Mouse (Mus musculus) myocyte (in vitro differentiated cells): ENCODE data around the gene Arhgef19.

ENCODE experiments used
- CEBPB ChIP-seq: IDR thresholded peaks from 2 replicates; pipeline ENCODE4 v1.6.1; 2011; ENCODE audit warnings: mild to moderate bottlenecking, moderate library complexity; ENCODE audit not compliant: poor library complexity, insufficient read depth, severe bottlenecking
- MAX ChIP-seq: IDR thresholded peaks from one replicate; pipeline ENCODE4 v1.6.1; 2011; ENCODE audit warnings: low read depth, mild to moderate bottlenecking, control low read depth
- MYOG ChIP-seq, 3 experiments: IDR thresholded peaks; one replicate each; pipeline ENCODE4 v1.6.1; 2011; ENCODE audit warnings: control low read depth in 2 of 3, low read depth in 2 of 3, mild to moderate bottlenecking in 2 of 3; ENCODE audit not compliant: insufficient read length in 2 of 3, control insufficient read depth in 1 of 3, insufficient read depth in 1 of 3
- POLR2A ChIP-seq: IDR thresholded peaks from one replicate; pipeline ENCODE4 v1.6.1; 2011; ENCODE audit warnings: low read depth, mild to moderate bottlenecking, control low read depth, moderate library complexity; ENCODE audit not compliant: insufficient read length
- TCF12 ChIP-seq: IDR thresholded peaks from one replicate; pipeline ENCODE4 v1.6.1; 2011; ENCODE audit warnings: mild to moderate bottlenecking, control low read depth; ENCODE audit not compliant: poor library complexity, insufficient read depth, severe bottlenecking
- TCF3 ChIP-seq: IDR thresholded peaks from one replicate; pipeline ENCODE4 v1.6.1; 2011; ENCODE audit warnings: low read depth, control low read depth; ENCODE audit not compliant: insufficient read length
- USF1 ChIP-seq: IDR thresholded peaks from one replicate; pipeline ENCODE4 v1.6.1; 2011; ENCODE audit warnings: low read depth, mild to moderate bottlenecking, control low read depth, moderate library complexity

DNA sequence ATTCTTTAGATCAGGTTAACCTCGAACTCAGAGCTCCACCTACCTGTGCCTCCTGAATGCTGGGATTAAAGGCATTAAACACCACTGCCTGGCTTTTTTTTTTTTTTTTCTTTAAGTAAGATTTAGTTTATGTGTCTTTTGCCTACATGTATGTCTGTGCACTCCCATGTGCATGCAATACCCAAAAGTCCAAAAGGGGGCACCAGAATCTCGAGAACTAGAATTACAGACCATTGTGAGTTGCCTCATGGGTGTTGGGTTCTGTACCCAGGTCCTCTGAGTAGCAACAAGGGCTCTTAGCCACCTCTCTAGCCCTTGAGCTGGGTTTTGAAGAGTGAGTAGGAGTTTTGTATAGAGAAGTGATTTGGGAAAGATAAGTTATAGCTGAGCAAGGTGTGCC lies 13.3 kb downstream of the Arhgef19 start:
- no peak for TF ChIP-seq POLR2A
- no peak for TF ChIP-seq TCF12
- TF ChIP-seq CEBPB = no peak
- no peak for TF ChIP-seq TCF3
- TF ChIP-seq USF1 = no peak
- no peak for TF ChIP-seq MYOG (IDR thresholded peaks at IDR 0.05; ENCODE audit: control insufficient read depth in 1 of 3, insufficient read depth in 1 of 3, insufficient read length in 2 of 3, low read depth in 2 of 3)
- TF ChIP-seq MAX = no peak
